Mouse (Mus musculus): ENCODE results near the gene Tnrc6b.

DNA sequence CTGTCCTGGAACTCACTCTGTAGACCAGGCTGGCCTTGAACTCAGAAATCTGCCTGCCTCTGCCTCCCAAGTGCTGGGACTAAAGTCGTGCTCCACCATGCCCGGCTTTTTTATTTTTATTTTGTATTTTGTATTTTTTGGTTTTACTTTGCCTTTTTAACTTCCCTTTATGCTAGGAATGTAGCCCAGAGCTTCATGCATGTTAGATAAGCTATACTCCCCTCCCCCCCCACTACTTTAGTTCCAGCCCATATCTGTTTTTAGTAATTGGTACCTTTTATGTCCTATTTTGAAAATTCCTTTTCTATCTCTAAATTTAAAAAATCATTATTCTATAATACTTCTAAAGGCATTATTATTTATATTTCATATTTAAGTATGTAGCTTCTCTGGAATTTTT is 27.1 kb downstream of the Tnrc6b start:
- TF ChIP-seq CTCF (IDR thresholded peaks at IDR 0.05; ENCODE audit: low read depth, low read length) (no peak), TAL1 (conservative IDR thresholded peaks at IDR 0.05; ENCODE audit: low read depth, low read length) (no peak), POLR2AphosphoS5 (IDR thresholded peaks at IDR 0.05; ENCODE audit: insufficient replicate concordance, low read depth, low read length) (no peak), GATA1 (IDR thresholded peaks at IDR 0.05; ENCODE audit: borderline replicate concordance, low read length) (no peak)
